Mouse (Mus musculus) limb, embryonic 12.5 days (tissue): ENCODE data around the gene Ism2. TPM values are rescaled to one million over a fixed set of nuclear protein-coding genes. Genes with fewer than 3 reads are reported as not detected.
"Not testable (repeated sequence)": the region's sequence is repeated elsewhere in the genome, so short reads cannot be mapped to it uniquely, and the experiment has no call there.

Source experiments
- ATAC-seq: fragments of 200-750 bp; cut with Nextera tagmentation; 2 replicates; pipeline ENCODE4 v1.8.0; 2017; ENCODE audit warnings: low read depth, moderate TSS enrichment; ENCODE audit not compliant: insufficient number of reproducible peaks, insufficient read depth, low FRiP score, low TSS enrichment
- H3K27ac ChIP-seq: fragments of 300-500 bp; sonication (generic); 2 replicates; pipeline ENCODE4 v1.5.1; 2016; ENCODE audit warnings: mild to moderate bottlenecking, moderate library complexity
- H3K27me3 ChIP-seq: fragments of 300-500 bp; sonication (generic); 2 replicates; pipeline ENCODE4 v1.6.1; 2016; ENCODE audit warnings: mild to moderate bottlenecking, moderate library complexity
- H3K36me3 ChIP-seq: fragments of 300-500 bp; sonication (generic); 2 replicates; pipeline ENCODE4 v1.6.1; 2016; ENCODE audit warnings: mild to moderate bottlenecking, moderate library complexity
- H3K4me1 ChIP-seq: fragments of 300-500 bp; sonication (generic); replicated peaks from 2 replicates; pipeline ENCODE4 v1.6.1; 2016
- H3K4me2 ChIP-seq: fragments of 300-500 bp; sonication (generic); 2 replicates; pipeline ENCODE4 v1.6.1; 2016; ENCODE audit warnings: mild to moderate bottlenecking, moderate library complexity
- H3K4me3 ChIP-seq: fragments of 300-500 bp; sonication (generic); replicated peaks from 2 replicates; pipeline ENCODE4 v1.5.1; 2016; ENCODE audit warnings: mild to moderate bottlenecking
- H3K9ac ChIP-seq: fragments of 300-500 bp; sonication (generic); replicated peaks from 2 replicates; pipeline ENCODE4 v1.6.1; 2016; ENCODE audit warnings: mild to moderate bottlenecking, moderate library complexity
- H3K9me3 ChIP-seq: fragments of 300-500 bp; sonication (generic); 2 replicates; pipeline ENCODE4 v1.6.1; 2016; ENCODE audit warnings: mild to moderate bottlenecking, moderate library complexity
- WGBS: fragments of 180-500 bp; shearing (Covaris S2); methylation state at CpG from one replicate; pipeline ENCODE4 v1.1.7; 2016; 5-methylcytosine and 5-hydroxymethylcytosine counted together
- polyA plus RNA-seq: library from polyadenylated mRNA; unstranded; fragments of >200 nt; fragmentation: Nextera tagmentation; extraction: Ambion mirVana; gene quantifications from 2 replicates; pipeline ENCODE4 v1.2.1, GENCODE M21; 2016

The Ism2 gene
- polyA plus RNA-seq, 1 experiment from 2014 or later: 1.7 TPM

- no peak overlapping the region for H3K27ac ChIP-seq
- no peak for ATAC-seq
- no peak overlapping the region for H3K9ac ChIP-seq
- no peak overlapping the region for H3K4me2 ChIP-seq
- no peaks in the 10 kb centered on the region for H3K27me3 ChIP-seq
- WGBS: 37% methylated on average over 4 of the region's 4 CpGs
- H3K4me3 ChIP-seq: no peak overlapping the region
- H3K36me3 ChIP-seq: 0 out of 2 replicates have a peak, but pooled peaks cover under 1% of the 10 kb centered on the region
- H3K9me3 ChIP-seq: no peaks in the 10 kb centered on the region
- peaks cover 54% of the 10 kb centered on the region for H3K4me1 ChIP-seq
Observed at GRCm38 (mm10) chr12:87328025-87328424, 28.5 kb upstream of the Ism2 start.

DNA sequence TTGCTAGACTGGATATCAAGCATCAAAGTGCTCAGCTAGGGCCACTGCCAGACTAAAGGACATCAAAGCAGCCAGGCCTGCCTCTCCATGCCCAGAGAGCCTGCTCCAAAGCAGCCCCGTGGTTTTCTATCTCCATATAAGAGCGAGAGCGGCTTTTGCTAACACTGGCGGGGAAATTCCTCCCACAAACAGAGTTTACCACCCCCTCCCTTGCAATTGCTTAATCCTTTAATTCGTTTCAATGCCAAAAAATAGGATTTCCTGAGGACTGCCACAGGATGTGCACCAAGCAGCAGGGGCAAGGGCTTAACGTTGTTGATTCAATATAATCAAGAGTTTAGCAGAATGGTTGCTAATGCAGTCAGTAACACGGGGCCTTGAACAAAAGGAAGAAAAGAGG, 28.1 kb upstream of the Ism2 start:
- Histone ChIP-seq H3K4me3 (no peak overlapping the region), H3K9ac (no peak overlapping the region), H3K36me3 (no peaks in the 10 kb centered on the region), H3K9me3 (no peaks in the 10 kb centered on the region), H3K4me2 (peak overlapping the region; percentile 15; the same call in 1 of the 2 replicates), H3K27me3 (no peaks in the 10 kb centered on the region), H3K27ac (no peak overlapping the region), H3K4me1 (peaks cover 52% of the 10 kb centered on the region)
- 20% methylated on average over 7 of the region's 7 CpGs for WGBS
- ATAC-seq: no peak

DNA sequence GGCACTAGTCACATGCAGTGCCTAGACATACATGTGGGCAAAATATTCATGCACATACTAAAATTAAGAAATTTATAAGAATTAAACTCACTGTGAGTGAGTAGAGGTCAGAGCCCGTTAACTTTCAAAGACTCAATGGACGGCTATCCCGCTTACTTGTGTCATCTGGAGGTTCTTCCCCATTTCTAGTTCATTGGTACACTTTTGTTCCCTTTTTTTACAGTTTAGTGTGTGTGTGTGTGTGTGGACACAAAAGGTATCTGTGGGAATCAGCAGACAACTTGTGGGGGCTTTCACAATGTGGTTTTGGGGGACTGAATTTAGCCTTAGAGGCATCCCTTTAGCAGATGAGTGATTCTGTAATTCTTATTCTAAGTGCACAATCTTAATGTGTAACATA, 25.9 kb upstream of the Ism2 start:
- Histone ChIP-seq H3K27me3 (no peaks in the 10 kb centered on the region), H3K27ac (no peak overlapping the region), H3K9ac (no peak overlapping the region), H3K4me2 (no peak overlapping the region), H3K36me3 (no peaks in the 10 kb centered on the region), H3K9me3 (no peaks in the 10 kb centered on the region), H3K4me3 (no peak overlapping the region), H3K4me1 (peaks cover 35% of the 10 kb centered on the region)
- 90% methylated on average over 3 of the region's 3 CpGs for WGBS
- ATAC-seq: no peak

DNA sequence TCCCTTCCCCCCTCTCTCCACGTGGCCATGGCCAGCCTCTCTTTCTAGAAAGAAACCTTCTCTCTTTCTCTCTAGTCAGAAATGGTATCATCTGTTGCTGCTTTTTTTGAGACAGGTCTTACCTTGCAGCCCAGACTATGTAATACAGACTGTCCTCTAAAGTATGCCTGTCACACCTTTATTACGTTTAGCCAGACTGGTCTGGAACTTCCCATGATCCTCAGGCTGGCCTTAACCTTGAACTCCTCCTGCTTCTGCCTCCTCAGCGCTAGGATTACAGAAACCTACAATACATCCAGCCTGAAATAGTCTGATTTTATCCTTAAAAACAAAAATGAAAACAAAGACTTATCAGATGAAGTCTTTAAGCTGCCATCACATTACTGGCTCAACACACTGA, 19.7 kb upstream of the Ism2 start:
- Histone ChIP-seq H3K4me3 (no peak overlapping the region), H3K27me3 (no peaks in the 10 kb centered on the region)
- ATAC-seq: no peak

GRCm38 (mm10) chr12:87317951-87318350, 18.4 kb upstream of the Ism2 start:
- 77% methylated on average over 1 of the region's 1 CpGs for WGBS

More for the DNA sequence above, 19.7 kb upstream of the Ism2 start:
- H3K4me2 ChIP-seq: no peak overlapping the region
- no peak overlapping the region for H3K9ac ChIP-seq
- H3K27ac ChIP-seq: no peak overlapping the region
- H3K36me3 ChIP-seq: peaks cover 4% of the 10 kb centered on the region; the same call in 1 of the 2 replicates
- H3K4me1 ChIP-seq: no peaks in the 10 kb centered on the region
- WGBS: 85% methylated on average over 3 of the region's 3 CpGs
- no peaks in the 10 kb centered on the region for H3K9me3 ChIP-seq

GRCm38 (mm10) chr12:87313098-87313497, 13.6 kb upstream of the Ism2 start:
- no peaks in the 10 kb centered on the region for H3K27me3 ChIP-seq
- 86% methylated on average over 2 of the region's 2 CpGs for WGBS
- no peak overlapping the region for H3K9ac ChIP-seq
- H3K9me3 ChIP-seq: no peaks in the 10 kb centered on the region
- H3K27ac ChIP-seq: no peak overlapping the region
- H3K4me1 ChIP-seq: no peaks in the 10 kb centered on the region
- no peak overlapping the region for H3K4me2 ChIP-seq
- no peak overlapping the region for H3K4me3 ChIP-seq
- ATAC-seq: no peak
- peaks cover 53% of the 10 kb centered on the region for H3K36me3 ChIP-seq

More at GRCm38 (mm10) chr12:87317951-87318350, 18.4 kb upstream of the Ism2 start:
- Histone ChIP-seq H3K27ac (no peak overlapping the region), H3K9me3 (no peaks in the 10 kb centered on the region), H3K4me2 (no peak overlapping the region), H3K36me3 (peaks cover 14% of the 10 kb centered on the region; the same call in 1 of the 2 replicates), H3K4me1 (no peaks in the 10 kb centered on the region), H3K27me3 (no peaks in the 10 kb centered on the region), H3K4me3 (no peak overlapping the region), H3K9ac (no peak overlapping the region)
- no peak for ATAC-seq

GRCm38 (mm10) chr12:87306584-87306844, 7.0 kb upstream of the Ism2 start:
- H3K4me2 ChIP-seq, H3K9ac ChIP-seq, H3K27ac ChIP-seq, H3K27me3 ChIP-seq, H3K4me1 ChIP-seq, H3K9me3 ChIP-seq, H3K4me3 ChIP-seq, ATAC-seq: not testable (repeated sequence)
- 64% methylated on average over 4 of the region's 4 CpGs for WGBS
- H3K36me3 ChIP-seq: peaks cover 26% of the 10 kb centered on the region

- peaks cover 26% of the 10 kb centered on the region for H3K36me3 ChIP-seq
- H3K4me2 ChIP-seq: no peak overlapping the region
- H3K9me3 ChIP-seq: no peaks in the 10 kb centered on the region
- no peak for ATAC-seq
- WGBS: 39% methylated on average over 13 of the region's 13 CpGs
- H3K27me3 ChIP-seq: peaks cover 9% of the 10 kb centered on the region; the same call in 1 of the 2 replicates
- H3K4me3 ChIP-seq: no peak overlapping the region
- H3K4me1 ChIP-seq: no peaks in the 10 kb centered on the region
- no peak overlapping the region for H3K27ac ChIP-seq
- no peak overlapping the region for H3K9ac ChIP-seq
Observed at GRCm38 (mm10) chr12:87305767-87306583, 6.5 kb upstream of the Ism2 start.

GRCm38 (mm10) chr12:87301189-87301588, 1.7 kb upstream of the Ism2 start:
- Histone ChIP-seq H3K4me3 (no peak overlapping the region), H3K27ac (no peak overlapping the region), H3K4me2 (no peak overlapping the region), H3K36me3 (no peaks in the 10 kb centered on the region), H3K9me3 (no peaks in the 10 kb centered on the region), H3K9ac (no peak overlapping the region), H3K27me3 (peaks cover 38% of the 10 kb centered on the region), H3K4me1 (peaks cover 5% of the 10 kb centered on the region)
- ATAC-seq: no peak
- WGBS: 51% methylated on average over 4 of the region's 4 CpGs

- under 1% methylated on average over 9 of the region's 9 CpGs for WGBS
- Histone ChIP-seq H3K4me2 (peak overlapping the region; percentile 93), H3K9ac (peak overlapping the region; percentile 77), H3K9me3 (no peaks in the 10 kb centered on the region), H3K27ac (no peak overlapping the region), H3K27me3 (peaks cover 38% of the 10 kb centered on the region), H3K36me3 (no peaks in the 10 kb centered on the region), H3K4me3 (peak overlapping the region; percentile 71), H3K4me1 (peaks cover 5% of the 10 kb centered on the region)
- no peak for ATAC-seq
Observed at GRCm38 (mm10) chr12:87300441-87300690, 861 bp upstream of the Ism2 start.

DNA sequence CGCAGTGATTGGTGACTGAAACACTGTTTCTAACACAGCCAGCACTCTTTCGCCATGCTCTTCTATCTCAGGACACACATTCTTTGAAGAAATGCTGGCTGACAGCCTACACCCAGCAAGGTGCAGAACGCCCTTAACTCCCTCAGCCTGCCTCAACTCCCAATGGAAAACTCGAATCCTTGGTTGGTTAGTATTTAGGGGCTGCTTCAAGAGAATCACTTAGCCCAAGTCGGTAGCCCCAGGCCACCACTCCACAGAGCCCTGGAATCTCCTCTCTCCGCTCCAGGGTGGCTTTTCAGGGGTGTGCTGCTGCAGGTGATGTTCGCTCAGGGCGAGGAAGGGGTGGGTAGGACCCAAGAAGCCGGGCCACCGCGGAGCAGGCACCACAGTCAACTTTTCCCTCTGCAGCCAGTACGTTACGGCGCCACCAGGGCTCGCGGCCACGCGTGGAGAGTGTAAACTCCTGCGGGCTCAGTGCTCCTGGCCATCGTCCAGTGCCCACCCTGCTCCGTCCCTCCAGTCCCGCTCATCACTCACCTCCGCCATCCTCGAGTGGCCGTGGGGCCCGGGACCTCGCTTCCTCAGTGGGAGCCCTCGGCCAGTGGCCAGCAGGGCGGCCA, 358 bp downstream of the Ism2 start:
- Histone ChIP-seq H3K36me3 (no peaks in the 10 kb centered on the region), H3K9me3 (no peaks in the 10 kb centered on the region), H3K4me3 (peak overlapping the region; percentile 71), H3K27ac (no peak overlapping the region), H3K4me1 (peaks cover 5% of the 10 kb centered on the region), H3K4me2 (peak overlapping the region; percentile 93), H3K27me3 (peaks cover 38% of the 10 kb centered on the region), H3K9ac (peak overlapping the region; percentile 77)
- no peak for ATAC-seq
- WGBS: 9% methylated on average over 29 of the region's 29 CpGs

GRCm38 (mm10) chr12:87293934-87294333, 5.6 kb downstream of the Ism2 start:
- Histone ChIP-seq H3K4me1 (no peaks in the 10 kb centered on the region; the same call in 1 of the 2 replicates), H3K27ac (no peak overlapping the region), H3K4me2 (no peak overlapping the region), H3K36me3 (no peaks in the 10 kb centered on the region), H3K4me3 (no peak overlapping the region), H3K27me3 (peaks cover 9% of the 10 kb centered on the region), H3K9me3 (no peaks in the 10 kb centered on the region), H3K9ac (no peak overlapping the region)
- 73% methylated on average over 6 of the region's 6 CpGs for WGBS
- ATAC-seq: 0 out of 2 replicates have a peak, but pooled peaks have one; percentile 43
